Mouse (Mus musculus): Measurements from ENCODE around the gene Adam30.

Gene Adam30

DNA sequence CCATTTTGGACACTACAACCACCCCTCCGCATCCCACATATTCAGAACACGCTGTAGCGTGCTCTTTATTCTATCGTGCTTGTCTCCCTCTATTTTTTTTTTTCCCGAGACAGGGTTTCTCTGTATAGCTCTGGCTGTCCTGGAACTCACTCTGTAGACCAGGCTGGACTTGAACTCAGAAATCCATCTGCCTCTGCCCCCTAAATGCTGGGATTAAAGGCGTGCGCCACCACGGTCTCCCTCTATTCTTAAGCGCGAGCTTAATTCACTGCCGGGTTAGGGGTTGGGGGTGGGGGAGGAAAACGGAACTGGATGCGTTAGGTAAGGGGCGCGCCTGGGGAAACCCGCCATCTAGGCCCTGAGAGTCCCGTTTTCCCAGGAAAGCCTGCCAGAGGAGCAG is at the start of gene Adam30:
Adam30 (plus strand) TSS at position 301 of the 400 bp plus-strand sequence.
- DNase-seq, result no peak

DNA sequence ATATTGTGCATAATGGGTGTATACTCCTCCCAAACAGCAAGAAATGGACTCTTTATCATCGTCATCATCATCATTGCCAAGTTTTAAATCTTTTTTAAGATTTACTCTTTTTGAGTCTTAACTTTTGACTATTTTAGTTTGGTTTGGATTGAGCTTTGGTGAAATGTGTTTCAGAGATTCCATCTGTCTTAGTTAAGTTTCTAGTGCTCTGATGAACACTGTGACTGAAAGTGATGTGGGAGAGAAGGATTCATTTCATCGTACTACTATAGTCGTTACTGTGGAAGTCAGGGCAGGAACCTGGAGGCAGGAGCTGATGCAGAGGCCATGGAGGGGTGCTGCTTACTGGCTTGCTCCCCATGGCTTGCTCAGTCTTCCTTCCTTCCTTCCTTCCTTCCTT is 42.2 kb upstream of the Adam30 start:
- DNase-seq, result no peak

DNA sequence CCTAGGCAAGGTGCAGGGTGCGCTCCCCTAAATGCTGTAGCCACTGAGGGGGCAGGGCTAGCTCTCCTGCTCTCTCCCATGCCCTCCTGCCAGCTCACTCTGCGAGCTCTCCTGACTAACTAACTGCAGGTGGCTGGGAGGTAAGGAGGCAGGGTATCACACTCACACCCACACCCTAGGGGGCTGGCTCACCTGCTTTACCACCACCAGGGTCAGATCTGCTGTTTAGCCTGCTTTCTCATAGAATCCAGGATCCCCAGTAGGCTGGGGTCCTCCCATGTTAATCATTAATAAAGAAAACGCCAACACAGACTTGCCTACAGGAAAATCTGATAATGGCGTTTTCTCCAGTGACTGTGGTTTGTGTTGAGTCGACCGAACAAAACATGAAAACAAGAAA is 41.1 kb upstream of the Adam30 start:
- DNase-seq, result no peak

DNA sequence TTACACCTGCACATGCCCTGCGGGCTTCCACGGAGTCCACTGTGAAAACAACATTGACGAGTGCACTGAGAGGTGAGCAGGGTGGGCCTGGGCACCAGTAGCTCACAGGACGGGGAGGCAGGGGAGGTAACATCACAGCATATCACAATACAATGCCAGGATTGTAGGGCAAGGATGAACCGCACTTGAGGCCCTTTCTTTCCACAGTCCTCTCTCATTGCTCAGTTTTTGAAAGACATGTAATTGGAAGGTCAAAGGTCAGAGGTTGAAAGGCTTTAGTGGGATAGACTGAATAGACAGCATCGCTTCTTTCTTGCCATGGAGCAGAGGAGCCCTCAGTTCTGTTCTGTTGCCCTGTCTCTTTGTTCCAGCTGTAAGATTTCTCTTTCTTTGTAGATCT is 39.5 kb upstream of the Adam30 start:
- DNase-seq, result no peak

DNA sequence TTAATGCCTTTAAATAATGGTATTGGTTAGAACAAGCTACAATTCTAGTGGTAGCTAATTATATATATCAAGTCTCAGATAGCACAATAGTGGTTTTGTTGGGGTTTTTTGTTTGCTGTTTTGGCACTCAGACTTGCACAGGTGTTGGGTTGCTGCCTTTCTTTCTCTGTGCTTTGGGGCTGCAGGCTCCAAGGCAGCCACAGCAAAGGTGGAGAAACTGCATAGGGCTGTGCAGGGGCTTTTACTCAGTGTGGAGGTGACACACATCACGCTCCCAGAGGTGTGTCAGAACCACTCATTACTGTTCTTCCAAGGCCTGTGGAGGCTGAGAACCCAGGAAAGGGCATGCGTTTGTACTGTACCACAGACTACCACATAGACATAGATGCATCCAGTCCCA is 32.7 kb upstream of the Adam30 start:
- DNase-seq, result no peak

DNA sequence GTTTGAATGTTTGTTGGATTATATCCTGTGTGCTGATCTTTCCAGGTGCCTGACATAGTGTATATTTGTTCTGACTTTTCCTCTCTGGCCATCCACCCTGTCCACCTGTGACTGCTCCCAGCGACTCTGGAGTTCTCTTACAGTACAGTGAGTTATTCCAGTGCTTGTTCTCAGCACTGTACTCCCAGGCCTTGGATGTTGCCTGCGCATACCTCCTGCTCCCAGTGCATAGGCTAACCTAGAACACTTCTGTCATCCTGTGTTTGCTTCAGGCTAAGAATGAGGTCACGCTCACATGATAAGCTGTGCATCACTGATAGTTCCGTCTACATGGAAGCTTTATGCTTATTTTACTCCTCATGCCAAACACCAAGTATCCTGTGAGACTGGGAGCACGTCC is 31.7 kb upstream of the Adam30 start:
- DNase-seq, result no peak

DNA sequence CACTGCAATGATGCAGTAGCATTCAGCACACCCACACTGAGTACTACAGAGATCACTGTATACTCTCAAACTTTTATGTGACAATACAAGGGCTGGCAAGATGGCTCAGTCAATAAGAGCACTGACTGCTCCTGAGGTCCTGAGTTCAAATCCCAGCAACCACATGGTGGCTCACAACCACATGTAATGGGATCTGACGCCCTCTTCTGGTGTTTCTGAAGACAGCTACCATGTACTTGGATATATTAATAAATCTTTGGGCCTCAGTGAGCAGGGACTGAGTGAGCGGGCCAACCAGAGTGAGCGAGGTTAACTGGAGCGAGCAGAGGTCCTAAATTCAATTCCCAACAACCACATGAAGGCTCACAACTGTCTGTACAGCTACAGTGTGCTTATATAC is 28.3 kb upstream of the Adam30 start:
- DNase-seq, result peak; percentile 41

DNA sequence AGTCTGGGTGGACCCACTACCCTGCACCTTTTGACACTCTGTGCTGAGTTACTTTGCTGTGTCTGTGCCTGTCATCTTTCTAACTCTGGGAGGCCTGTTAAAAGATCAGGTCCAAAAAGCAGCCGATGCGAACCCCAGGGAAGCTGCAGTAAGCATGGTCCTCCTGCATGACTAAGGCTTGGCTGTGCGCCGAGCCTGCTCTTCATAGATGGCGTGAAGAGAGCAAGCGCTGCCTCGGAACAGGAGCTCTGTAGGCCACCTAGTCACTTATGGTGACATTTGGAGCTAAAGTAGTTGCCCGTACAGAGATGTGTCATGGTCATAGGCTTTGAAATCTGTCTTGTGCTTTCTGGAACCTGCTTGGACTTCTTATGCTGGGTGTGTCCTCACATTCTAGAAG is 27.8 kb upstream of the Adam30 start:
- DNase-seq, result peak; percentile 88

DNA sequence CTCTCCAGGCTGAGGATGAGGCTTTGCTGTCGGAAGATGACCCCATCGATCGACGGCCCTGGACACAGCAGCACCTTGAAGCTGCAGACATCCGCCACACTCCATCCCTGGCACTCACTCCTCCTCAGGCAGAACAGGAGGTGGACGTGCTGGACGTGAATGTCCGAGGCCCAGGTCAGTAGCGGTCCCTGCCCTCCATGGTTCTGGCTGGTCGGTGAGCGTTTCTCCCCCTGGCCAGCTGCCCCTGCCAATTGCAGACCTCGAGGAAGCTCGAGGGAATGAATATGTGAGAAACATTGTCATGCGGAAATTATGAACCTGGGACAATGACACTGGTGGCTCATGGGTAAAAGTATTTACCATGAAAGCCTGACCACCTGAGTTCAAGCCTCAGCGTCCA is 19.0 kb upstream of the Adam30 start:
- DNase-seq, result peak; percentile 88

DNA sequence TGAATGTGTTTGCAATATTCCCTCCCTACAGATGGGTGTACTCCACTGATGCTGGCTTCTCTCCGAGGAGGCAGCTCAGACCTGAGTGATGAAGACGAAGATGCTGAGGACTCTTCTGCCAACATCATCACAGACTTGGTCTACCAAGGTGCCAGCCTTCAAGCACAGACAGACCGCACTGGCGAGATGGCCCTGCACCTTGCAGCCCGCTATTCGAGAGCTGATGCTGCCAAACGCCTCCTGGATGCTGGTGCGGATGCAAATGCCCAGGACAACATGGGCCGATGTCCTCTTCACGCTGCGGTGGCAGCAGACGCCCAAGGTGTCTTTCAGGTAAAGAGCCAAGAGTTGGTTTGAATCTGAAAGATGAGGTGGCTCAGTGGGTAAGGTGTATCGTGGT is 17.6 kb upstream of the Adam30 start:
- peak; percentile 82 for DNase-seq

DNA sequence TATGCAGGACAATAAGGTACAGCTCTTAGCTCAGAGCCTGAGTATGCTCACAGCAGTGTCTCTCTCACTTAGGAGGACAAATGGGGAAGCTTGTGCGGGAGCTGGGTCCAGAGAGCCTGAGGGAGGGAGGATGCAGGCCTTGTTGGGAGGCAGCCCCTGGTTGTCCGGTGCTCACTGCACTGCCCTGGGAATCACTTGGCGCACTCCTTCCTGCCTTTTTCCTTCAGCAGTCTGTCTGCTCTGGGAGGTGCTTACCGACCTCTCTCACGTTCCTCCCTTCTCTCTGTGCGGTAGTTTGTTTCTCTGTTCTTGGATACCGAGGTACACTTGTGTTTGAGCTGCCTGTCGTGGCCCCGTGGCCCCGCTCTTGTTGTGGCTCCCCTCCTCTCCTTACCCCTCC is 15.2 kb upstream of the Adam30 start:
- DNase-seq, result peak; percentile 83

DNA sequence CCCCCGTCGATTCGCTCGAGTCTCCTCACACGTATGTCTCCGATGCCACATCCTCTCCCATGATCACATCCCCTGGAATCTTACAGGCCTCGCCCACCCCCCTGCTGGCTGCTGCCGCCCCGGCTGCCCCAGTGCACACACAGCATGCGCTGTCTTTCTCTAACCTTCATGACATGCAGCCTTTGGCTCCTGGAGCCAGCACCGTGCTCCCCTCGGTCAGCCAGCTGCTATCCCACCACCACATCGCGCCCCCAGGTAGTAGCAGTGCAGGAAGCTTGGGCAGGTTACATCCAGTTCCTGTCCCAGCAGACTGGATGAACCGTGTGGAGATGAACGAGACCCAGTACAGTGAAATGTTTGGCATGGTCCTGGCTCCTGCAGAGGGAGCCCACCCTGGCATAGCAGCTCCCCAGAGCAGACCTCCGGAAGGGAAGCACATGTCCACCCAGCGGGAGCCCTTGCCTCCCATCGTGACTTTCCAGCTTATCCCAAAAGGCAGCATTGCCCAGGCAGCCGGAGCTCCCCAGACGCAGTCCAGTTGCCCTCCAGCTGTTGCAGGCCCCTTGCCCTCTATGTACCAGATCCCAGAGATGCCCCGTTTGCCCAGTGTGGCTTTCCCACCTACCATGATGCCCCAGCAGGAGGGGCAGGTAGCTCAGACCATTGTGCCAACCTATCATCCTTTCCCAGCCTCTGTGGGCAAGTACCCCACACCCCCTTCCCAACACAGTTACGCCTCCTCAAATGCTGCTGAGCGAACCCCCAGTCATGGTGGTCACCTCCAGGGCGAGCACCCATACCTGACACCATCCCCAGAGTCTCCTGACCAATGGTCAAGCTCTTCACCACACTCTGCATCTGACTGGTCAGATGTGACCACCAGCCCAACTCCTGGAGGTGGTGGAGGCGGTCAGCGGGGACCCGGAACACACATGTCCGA is 13.7 kb upstream of the Adam30 start:
- peak; percentile 89 for DNase-seq

DNA sequence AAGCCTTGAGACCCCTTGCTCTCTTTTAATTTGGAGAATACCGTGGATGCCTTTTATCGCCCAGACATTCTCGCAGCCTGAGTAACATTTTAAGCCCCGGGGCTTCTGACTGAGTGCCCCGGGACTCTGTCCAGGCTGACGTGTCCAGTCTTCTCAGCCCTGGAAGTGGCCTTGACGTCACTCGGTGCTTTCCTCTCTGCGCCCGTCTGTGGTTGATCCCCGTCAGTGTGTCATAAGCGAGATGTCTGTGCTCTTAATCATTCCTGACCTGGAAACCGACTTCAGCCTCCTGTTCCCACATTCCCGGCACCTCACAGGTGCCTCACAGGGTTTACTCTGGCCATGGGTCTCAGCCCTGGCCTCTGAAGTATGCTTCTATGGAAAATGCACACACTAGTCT is 12.7 kb upstream of the Adam30 start:
- peak; percentile 78 for DNase-seq

DNA sequence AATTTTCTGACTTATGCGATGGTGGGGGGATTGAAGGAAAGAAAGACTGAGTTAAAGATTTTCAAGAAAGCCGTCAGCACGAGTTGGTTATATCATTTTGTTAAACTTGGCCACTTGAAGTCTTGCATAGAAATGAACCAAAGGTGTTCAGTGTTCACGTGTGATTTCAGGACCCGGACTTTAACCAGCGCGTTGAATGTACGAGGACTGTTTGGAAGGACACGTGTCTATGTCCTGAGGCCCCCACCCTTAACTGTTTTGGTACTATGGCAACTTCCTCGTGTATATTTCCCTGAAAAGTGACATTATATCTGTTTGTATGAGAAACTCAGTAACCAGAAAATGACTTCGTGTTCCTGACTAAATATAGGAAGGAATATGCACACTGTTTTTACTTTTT is 10.5 kb upstream of the Adam30 start:
- peak; percentile 66 for DNase-seq

DNA sequence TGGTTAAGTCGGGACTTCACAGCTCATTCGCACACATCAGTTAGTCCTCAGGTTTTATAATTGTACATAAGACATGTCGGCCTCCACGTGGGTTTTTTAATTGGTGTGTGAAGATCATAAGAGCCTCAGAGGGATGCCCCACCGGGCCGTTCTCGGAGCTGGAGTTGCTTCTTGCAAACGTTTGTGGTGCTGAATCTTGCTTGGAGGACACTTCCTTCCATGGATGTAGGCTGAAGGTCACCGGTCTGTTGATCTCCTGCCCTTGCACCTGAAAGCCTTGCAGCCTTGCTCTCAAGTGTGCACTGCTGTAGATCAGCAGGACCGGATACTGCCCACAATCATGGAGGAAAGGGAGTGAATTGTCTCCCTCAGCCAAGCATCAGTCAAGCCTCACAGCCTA is 9.4 kb upstream of the Adam30 start:
- peak; percentile 43 for DNase-seq

DNA sequence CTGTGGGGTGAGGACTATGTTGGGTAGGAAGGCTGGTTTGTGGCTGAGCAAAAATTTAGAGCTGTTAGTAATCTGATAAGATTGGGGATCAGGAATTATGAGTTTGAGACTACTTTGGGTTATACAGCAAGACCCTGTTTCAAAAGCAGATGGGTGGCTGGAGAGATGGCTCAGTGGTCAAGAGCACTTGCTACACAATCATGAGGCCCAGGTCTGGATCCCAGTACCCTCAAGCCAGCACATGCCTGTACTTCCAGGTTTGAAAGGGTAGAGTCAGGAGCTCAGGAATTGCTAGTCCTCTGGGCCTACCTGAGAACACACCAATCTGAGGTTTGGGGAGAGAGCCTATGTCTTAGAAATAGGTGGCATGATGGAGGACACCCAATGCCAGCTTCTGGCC is 7.0 kb upstream of the Adam30 start:
- peak; percentile 80 for DNase-seq

DNA sequence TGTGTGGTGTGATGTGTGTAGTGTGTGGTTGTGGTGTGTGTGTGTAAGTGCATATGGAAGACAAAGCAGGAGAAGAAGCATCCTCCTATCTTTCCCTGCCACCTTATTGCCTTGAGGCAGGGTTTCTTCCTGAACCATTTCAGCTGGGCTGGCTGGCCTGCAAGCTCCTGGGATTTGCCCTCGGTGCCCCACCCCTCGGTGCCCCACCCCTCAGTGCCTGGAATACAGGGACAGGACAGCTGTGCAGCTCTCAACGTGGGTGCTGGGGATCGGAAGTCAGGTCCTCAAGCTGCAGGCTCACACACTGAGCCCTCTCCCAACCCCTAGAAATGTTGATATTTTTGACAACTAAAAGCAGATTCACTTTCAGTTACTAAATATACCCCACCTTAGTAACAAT is 4.3 kb upstream of the Adam30 start:
- DNase-seq, result peak; percentile 78

DNA sequence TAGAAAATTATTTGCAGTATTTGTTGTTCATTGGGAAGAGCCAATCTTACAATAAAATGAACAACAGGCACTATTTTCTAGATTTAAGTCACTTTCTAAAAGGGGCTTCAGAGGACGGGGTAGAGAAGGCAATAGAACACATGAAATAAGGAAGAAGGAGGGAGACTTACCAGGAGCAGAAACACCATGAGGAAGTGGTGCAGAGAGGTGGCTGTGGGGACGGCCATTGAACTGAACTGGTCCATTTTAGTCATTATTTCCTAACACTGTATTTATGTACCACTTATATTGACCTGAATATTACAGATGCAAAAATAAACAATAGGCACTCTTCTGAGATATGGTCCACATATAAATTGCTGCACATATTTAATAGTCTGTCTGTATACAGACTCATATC is 3.4 kb upstream of the Adam30 start:
- no peak for DNase-seq

DNA sequence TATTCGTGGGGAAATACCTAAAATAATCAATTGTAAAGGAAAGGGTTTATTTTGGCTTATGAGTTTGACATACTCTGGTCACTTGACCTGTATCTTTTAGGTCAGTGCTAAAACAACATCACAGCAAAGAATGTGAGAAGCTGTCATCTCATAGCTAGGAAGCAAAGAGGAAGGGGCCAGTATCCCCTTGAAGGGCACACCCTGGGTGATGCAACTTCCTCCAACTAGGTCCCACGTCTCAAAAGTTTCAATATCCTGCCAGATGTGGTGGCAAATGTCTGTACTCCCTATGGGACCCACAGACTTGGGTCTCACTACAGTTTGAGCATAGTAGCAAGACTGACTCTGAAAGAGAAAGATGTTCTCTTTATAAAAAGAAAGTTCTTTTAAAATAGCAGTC is 2.8 kb upstream of the Adam30 start:
- DNase-seq, result no peak

DNA sequence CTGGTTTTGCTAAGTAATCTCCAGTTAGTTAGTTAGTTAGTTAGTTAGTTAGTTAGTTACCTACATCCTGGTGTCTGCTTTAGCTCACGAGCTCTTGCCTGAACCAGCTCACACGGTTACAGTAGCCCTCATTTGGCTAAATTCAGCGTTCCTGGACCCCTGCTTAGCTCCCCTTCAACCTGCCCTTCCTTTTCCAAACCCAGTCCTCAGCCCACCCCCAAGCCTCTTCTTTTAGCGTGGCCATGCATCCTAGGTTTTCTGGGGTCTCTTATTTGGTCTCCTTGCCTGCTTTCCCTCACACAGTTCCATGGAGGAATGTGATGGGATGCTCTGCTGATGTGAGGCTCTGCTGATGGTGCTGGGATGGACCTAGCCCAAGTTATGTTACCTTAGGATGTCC is 1.8 kb upstream of the Adam30 start:
- peak; percentile 74 for DNase-seq

DNA sequence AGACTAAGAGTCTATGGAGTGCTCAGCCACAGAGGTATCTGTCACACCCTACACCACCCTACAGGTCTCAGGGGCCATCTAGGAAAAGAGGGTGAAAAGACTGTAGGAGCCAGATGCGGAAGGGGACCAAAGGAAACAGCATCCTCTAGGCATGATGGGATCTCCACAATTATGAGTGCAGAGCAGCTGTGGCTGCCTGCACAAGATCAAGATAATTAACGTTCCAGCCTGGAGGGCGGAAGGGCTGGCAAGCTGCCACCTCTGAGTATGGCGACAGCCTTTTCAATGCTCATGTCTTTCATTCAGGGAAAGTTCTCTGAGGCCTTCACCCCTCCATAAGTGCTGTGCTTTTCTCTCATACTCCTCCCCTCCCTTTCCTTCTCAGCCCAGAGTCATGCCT is 1.1 kb upstream of the Adam30 start:
- DNase-seq, result no peak

DNA sequence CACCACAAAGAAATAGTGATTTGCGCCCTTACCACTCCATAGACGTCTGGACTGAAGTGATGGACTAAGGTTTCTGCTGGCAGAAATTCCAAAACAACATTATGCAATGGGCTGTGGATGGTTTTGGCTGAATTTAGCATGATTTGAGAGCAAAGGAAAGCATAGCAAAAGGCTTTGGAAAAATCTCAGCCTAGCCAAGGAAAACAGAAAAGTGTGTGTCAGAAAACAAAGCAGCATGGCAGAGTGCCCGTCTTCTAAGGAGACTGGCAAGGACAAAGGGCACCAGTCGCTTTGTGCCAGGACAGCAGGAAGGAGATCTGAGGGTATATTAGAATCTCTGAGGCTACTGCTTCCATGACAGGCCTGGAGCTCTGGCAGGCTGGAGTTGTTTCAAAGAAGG is 17.9 kb downstream of the Adam30 start:
- DNase-seq, result peak; percentile 95

DNA sequence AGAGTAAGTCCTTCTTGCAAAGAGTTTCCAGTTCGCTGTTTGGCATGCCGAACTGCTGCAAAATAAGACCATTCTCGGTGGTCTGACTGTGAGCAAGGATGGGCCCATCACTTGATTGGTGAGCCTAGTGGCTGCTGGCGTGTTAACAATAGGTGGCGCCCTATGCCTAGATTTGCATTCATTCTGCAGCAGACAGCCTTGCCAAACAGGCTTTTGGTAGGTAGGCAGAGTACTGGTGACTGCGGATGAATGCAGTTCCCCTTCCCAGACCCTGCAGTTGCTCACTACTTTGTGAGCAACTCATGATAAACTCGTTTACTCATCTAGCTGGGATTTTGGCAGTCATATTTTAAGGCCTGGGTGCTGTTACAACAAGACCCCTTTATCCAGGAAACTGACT is 20.4 kb downstream of the Adam30 start:
- DNase-seq, result no peak

DNA sequence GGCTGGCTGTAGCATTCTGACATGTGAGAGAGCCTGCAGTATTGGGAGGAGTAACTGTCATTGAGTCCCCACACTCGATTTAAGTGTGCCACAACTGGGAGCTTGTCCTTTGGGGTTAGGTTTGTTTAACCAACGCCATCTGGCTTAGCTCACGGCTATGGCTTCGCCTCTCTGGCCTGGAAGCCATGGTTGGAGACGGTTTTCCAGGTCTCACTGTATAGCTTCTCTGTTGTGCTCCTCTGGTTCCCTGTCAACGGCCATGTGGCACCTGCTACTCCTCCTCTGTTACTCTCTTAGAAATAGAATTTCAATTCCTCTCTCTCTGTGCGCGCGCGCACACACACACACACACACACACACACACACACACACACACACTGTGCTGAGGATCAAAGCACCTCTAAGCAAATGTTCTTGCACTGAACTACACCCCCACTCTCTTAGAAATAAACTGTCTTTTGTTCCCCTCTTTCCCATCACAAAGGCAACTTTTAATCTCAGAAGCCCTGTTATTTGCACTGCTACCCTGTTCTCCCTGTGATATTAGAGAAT is 24.8 kb downstream of the Adam30 start:
- no peak for DNase-seq

DNA sequence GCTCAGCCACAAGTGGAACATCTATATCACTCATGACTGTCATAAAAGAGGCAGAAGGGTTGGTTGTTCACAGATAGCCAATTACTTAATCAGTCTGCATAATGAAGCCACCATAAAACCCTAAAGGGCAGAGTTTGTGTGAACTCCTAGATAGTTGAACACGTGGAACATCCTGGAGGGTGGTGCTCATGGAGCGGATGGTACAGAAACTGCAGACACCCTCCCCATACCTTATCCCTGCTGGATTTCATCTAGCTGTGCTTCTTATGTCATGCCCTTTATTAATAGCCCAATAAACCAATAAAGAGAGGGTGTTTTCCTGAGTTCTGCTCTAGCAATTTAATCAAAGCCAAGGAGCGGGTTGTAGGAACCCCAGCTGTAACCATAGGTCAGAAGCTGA is 27.3 kb downstream of the Adam30 start:
- no peak for DNase-seq
